Mouse (Mus musculus) 3T3-L1 (cell line): Measurements from ENCODE around the gene Cap2.
A peak's percentile ranks its signal among the peaks of the same experiment; 100 is the strongest.

Source experiments
- DNase-seq: peaks from one replicate; pipeline ENCODE4 v3.0.0-alpha.2; 2015; ENCODE audit warnings: low read depth, low spot score

The Cap2 gene

GRCm38 (mm10) chr13:46501800-46502389 is at the start of gene Cap2:
TSS of gene Cap2 (plus strand) at chr13:46501848.
- no peak for DNase-seq

- no peak for DNase-seq
Observed at GRCm38 (mm10) chr13:46459546-46459945, 42.1 kb upstream of the Cap2 start.

DNA sequence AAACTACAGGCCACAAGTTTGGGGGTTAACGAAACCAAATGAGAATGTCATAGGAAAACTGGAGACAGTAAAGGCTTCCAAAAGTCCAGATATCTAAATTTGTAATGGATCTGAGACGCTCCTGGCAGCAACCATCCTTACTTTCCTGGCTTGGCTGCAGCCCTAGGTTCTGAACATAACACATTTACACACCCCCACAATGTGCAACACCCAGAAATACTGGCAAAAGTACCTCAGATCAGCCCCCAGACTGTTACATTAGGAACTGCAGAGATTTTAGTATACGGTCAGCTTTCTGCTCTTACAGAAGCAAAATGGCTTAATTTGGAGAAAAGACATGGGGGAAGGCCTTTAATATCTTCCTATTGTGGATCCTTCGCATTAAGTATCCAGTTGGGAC is 39.4 kb upstream of the Cap2 start:
- DNase-seq = no peak

GRCm38 (mm10) chr13:46463764-46464163 is 37.9 kb upstream of the Cap2 start:
- peak; percentile 1 for DNase-seq

- no peak for DNase-seq
Observed at GRCm38 (mm10) chr13:46468251-46468650, 33.4 kb upstream of the Cap2 start.

DNA sequence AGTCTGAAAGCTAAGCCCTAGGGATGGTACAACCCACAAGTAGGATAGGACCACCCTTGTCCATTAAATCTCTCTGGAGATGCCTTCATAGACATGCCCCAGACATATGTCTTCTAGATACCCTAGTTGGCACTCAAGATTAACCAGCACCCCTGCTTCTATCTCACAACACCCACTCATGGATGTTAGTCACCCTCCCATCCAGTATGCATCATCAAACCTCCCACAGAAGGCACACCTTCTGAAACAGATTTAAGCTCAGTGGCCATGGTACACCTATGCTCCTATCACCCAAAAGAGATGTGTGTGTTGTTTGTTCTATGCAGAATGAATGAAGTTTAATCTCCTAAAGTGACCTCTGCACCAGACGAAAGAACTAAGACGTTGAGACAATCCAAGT is 32.1 kb upstream of the Cap2 start:
- no peak for DNase-seq

GRCm38 (mm10) chr13:46481271-46481670 is 20.4 kb upstream of the Cap2 start:
- DNase-seq = no peak

DNA sequence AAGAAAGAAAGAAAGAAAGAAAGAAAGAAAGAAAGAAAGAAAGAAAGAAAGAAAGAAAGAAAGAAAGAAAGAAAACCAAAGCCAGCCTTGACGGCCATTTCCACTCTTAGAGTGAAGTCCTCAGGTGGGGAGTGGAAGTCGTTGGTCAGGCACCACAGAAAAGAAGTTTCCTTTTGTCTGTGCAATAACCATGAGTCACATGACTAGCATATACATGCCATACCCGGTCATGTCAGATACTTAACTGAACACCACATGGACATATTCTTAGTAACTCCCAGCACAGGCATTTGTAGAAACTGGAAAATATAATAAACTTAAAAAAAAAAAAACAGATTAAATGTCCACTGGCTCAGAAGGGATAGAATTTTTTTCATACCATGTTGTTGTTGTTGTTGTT is 16.0 kb upstream of the Cap2 start:
- no peak for DNase-seq

DNA sequence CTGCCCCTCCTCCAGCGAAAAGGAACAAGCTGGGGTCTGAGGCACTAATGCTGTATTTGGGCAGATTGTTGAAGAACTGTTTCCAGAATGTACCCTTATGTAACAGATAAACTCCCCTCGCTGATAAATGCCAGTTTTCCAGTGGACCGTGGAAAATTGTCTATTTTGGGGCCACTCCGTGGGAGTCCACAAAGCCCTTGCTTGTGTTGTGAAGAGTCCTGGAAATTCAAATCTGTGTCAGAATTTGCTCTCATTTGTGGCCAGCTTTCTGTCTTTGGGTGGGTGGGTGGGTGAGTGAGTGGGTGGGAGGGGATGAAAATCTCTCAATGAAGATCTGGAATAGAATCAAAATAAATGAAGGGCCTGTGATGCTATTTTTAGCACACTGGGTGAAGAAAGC is 13.5 kb upstream of the Cap2 start:
- no peak for DNase-seq

DNA sequence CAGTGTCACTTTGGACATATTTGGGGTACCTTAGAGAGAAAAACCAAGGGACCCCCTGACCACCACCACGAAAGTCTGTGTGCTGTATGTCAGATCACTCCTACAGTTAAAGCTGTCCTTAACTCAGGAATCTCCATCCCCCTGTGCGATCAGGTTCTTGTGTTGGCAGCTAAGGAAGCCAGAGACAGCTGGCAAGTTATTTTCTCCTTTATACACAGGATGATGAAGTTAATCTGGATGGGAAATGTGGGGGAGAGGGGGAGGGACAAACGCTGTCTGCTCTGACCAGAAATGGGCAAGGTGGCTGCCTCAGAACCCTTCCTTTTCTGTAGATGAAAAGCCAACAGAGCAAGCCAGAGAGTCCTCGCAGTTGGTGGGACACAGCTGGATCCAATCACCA is 11.0 kb upstream of the Cap2 start:
- no peak for DNase-seq

DNA sequence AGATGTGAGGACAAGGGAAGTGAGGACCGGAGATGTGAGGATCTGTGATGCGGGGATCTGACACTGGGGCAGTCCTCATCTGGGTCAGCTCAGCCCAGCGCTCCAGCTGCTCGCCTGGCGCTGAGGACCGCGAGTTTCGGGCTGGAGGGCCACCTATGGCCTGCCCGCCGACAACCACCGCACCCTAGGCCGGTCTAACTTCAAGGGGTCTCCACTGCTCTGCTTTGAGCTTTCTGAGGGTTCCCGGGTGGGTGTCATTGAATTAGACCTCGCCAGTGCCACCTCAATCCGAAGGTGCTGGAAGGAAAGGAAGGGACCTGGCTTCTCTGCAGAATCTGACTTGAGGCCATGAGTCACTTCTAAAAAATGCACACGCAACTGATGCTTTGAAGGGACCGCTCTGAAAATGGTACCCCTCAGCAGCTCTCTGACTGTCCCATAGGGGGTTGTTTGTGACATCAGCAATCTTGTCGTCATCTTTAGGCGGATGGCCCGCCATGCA is 793 bp downstream of the Cap2 start:
- DNase-seq = no peak

DNA sequence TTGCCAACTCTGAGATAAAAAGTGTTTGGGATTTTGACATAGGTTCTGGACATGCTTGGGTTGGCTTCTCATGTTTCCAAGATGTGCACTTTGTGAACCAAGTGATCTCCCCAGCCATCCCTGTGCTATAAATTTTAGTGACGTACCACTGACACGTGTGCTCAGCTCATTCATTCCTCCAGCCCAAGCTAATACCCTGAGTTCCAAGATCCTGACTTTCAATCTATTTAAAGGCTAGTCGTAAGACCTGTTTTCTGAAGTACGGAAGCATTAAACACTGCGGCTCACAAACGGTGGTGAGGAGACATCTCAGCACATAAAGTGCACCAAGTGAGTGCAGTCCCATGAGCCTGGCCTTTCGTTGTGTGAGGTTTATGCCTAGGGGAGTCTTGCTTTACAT is 6.3 kb downstream of the Cap2 start:
- DNase-seq = no peak

- no peak for DNase-seq
Observed at GRCm38 (mm10) chr13:46508823-46509222, 7.2 kb downstream of the Cap2 start.

GRCm38 (mm10) chr13:46510460-46510859 is 8.8 kb downstream of the Cap2 start:
- DNase-seq = no peak

DNA sequence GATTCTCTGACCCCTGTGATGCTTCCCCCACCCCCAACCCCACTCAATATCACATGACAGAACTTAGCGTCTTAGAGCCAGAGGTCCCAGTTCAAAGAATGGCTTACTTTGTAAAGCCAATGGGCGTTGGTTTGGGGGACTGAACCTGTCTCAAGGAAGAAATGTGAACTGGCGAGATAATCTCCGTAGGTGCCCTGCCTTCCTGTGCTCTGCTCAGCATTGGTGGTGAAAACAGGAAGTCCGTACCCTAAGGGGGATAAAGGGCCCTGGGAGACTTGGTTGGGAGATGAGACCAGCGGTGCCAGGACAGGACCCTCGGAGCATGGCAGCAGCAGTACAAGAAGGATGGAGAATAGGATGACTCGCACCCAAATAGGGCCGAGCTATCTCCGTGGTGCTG is 12.8 kb downstream of the Cap2 start:
- no peak for DNase-seq

- no peak for DNase-seq
Observed at GRCm38 (mm10) chr13:46515120-46515523, 13.5 kb downstream of the Cap2 start.

DNA sequence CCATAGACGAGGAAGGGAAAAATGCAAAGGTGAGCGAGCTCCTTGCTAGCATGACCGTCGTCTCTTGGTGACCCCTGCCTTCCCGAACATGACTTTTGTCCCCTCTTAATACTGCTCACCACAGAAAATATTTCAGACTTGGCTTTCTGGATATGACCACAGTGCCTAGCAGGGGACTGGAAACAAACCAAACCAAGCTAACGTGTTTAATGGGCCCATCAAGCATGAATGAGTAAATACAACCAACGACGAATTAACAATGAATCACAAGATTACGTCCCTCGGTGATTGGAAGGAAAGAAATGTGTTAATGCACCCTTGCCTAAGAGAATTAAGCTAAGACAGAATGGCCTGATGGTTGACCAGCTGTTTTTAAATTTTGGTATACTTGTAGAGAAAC is 13.9 kb downstream of the Cap2 start:
- DNase-seq = no peak

GRCm38 (mm10) chr13:46516183-46516582 is 14.5 kb downstream of the Cap2 start:
- DNase-seq = no peak

DNA sequence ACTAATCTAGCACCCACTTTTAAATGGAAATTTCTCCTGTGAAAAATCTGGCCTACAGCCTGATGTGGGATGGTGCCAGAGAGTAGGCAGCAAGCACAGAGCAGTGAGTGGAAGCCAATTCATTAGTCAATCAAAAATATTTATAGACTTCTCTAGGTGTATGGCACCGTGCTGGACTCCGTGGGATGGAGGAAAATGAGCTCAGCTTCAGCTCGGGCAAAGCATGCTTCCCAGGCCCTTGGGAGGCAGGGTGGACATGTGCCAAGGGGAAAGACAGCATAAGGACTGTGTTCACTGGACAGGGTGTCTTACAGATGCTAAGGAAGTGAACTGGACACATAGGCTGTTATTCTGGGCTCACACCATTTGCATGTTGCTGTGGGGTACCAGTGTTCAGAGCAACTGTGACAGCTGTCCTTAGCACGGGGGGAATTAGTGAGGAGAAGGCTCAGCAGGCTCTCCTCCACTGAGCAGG is 15.6 kb downstream of the Cap2 start:
- DNase-seq = no peak

GRCm38 (mm10) chr13:46521482-46521881 is 19.8 kb downstream of the Cap2 start:
- DNase-seq = no peak

DNA sequence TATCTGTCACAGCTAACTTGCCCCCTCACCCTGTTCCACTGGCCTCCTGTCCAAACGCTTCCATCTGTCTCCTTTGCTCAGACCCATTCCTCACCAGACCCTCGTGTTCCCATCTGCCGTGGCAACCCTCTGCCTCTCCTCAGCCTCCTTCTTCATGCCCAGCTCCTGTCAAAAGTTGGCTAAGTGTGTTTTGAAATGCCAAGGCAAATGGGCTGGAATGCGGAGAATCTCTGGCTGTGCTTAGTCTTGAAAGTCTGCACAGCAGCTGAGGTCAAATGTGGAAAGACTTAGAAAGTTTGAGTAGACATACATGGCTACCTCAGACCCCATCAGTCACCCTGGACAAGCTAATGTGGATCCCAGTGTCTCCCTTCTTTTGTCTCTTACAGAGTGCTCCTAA is 21.1 kb downstream of the Cap2 start:
- DNase-seq = no peak

- no peak for DNase-seq
Observed at GRCm38 (mm10) chr13:46523235-46523634, 21.6 kb downstream of the Cap2 start.

- no peak for DNase-seq
Observed at GRCm38 (mm10) chr13:46523712-46524111, 22.1 kb downstream of the Cap2 start.
